Mouse (Mus musculus) MEL (cell line): ENCODE results near the gene Dnah10. TPM values are rescaled to one million over a fixed set of nuclear protein-coding genes. Genes with fewer than 3 reads are reported as not detected.

Experiments
- DNase-seq: peaks from one replicate; pipeline ENCODE4 v3.0.0; 2011; ENCODE audit warnings: low read depth, low spot score
- H3K27ac ChIP-seq: 2 replicates; pipeline ENCODE4 v1.5.1; 2012; ENCODE audit warnings: low read depth, mild to moderate bottlenecking, control low read depth, low read length, moderate library complexity; ENCODE audit not compliant: control insufficient read depth
- H3K27me3 ChIP-seq, 2 experiments: fragments of 150-350 bp in 1 of 2; sonication (generic) in 1 of 2; 2 replicates each; pipeline ENCODE4 v1.6.1; 2012; ENCODE audit warnings: low read length in 2 of 2, mild to moderate bottlenecking in 2 of 2, improper control_type of control experiment in 1 of 2, moderate library complexity in 1 of 2; ENCODE audit not compliant: insufficient read depth in 2 of 2, control insufficient read depth in 1 of 2
- H3K36me3 ChIP-seq, 2 experiments: 2 replicates each; pipeline ENCODE4 v1.6.1; 2012 to 2014; ENCODE audit warnings: low read length in 2 of 2, improper control_type of control experiment in 1 of 2, inconsistent platforms in 1 of 2, mild to moderate bottlenecking in 1 of 2; ENCODE audit not compliant: insufficient read depth in 2 of 2, control insufficient read depth in 1 of 2
- H3K4me1 ChIP-seq, 2 experiments: fragments of 150-350 bp in 1 of 2; sonication (generic) in 1 of 2; 2 replicates each; pipeline ENCODE4 v1.6.1; 2012; ENCODE audit warnings: low read length in 2 of 2, improper control_type of control experiment in 1 of 2, mild to moderate bottlenecking in 1 of 2; ENCODE audit not compliant: insufficient read depth in 2 of 2, control insufficient read depth in 1 of 2
- H3K4me3 ChIP-seq, 2 experiments: fragments of 150-350 bp in 1 of 2; sonication (generic) in 1 of 2; 2 replicates each; pipeline ENCODE4 v1.5.1; 2012; ENCODE audit warnings: low read depth in 2 of 2, low read length in 2 of 2, mild to moderate bottlenecking in 2 of 2, moderate library complexity in 2 of 2, control low read depth in 1 of 2, improper control_type of control experiment in 1 of 2; ENCODE audit not compliant: control insufficient read depth in 1 of 2, insufficient read depth in 1 of 2
- H3K79me2 ChIP-seq: 2 replicates; pipeline ENCODE4 v1.6.1; 2012; ENCODE audit warnings: mild to moderate bottlenecking, low read length, moderate library complexity; ENCODE audit not compliant: control insufficient read depth, poor library complexity, insufficient read depth
- H3K9ac ChIP-seq: 2 replicates; pipeline ENCODE4 v1.6.1; 2012; ENCODE audit warnings: low read depth, mild to moderate bottlenecking, control low read depth, low read length, moderate library complexity; ENCODE audit not compliant: control insufficient read depth, poor library complexity, severe bottlenecking
- H3K9me3 ChIP-seq: fragments of 150-350 bp; sonication (generic); replicated peaks from 2 replicates; pipeline ENCODE4 v1.6.1; 2012; ENCODE audit warnings: mild to moderate bottlenecking, low read length, improper control_type of control experiment, moderate library complexity; ENCODE audit not compliant: insufficient read depth
- CHD1 ChIP-seq: IDR thresholded peaks from 2 replicates; pipeline ENCODE4 v1.6.1; 2012; ENCODE audit warnings: low read depth, mild to moderate bottlenecking, inconsistent platforms, low read length, improper control_type of control experiment
- CHD2 ChIP-seq: IDR thresholded peaks from 2 replicates; pipeline ENCODE4 v1.6.1; 2011; ENCODE audit warnings: low read length, improper control_type of control experiment
- E2F4 ChIP-seq: IDR thresholded peaks from 2 replicates; pipeline ENCODE4 v1.6.1; 2011; ENCODE audit warnings: low read depth, low read length, improper control_type of control experiment, borderline replicate concordance
- ELF1 ChIP-seq: IDR thresholded peaks from 2 replicates; pipeline ENCODE4 v1.6.1; 2014; ENCODE audit warnings: low read depth, mild to moderate bottlenecking, inconsistent platforms, low read length, improper control_type of control experiment, moderate library complexity
- GABPA ChIP-seq: IDR thresholded peaks from 2 replicates; pipeline ENCODE4 v1.6.1; 2012; ENCODE audit warnings: low read depth, mild to moderate bottlenecking, inconsistent platforms, low read length, improper control_type of control experiment, moderate library complexity
- GATA1 ChIP-seq: IDR thresholded peaks from 2 replicates; pipeline ENCODE4 v1.6.1; 2011; ENCODE audit warnings: low read depth, low read length, improper control_type of control experiment
- HCFC1 ChIP-seq: IDR thresholded peaks from 2 replicates; pipeline ENCODE4 v1.6.1; 2012; ENCODE audit warnings: low read depth, mild to moderate bottlenecking, inconsistent platforms, low read length, improper control_type of control experiment, moderate library complexity
- JUND ChIP-seq: IDR thresholded peaks from 2 replicates; pipeline ENCODE4 v1.6.1; 2011; ENCODE audit warnings: low read depth, mild to moderate bottlenecking, improper control_type of control experiment, low read length
- MAZ ChIP-seq: IDR thresholded peaks from 2 replicates; pipeline ENCODE4 v1.6.1; 2012; ENCODE audit warnings: low read depth, mild to moderate bottlenecking, inconsistent platforms, low read length, improper control_type of control experiment
- NRF1 ChIP-seq: IDR thresholded peaks from 2 replicates; pipeline ENCODE4 v1.6.1; 2014; ENCODE audit warnings: low read depth, mild to moderate bottlenecking, inconsistent platforms, low read length, improper control_type of control experiment, moderate library complexity; ENCODE audit not compliant: poor library complexity, insufficient read depth, severe bottlenecking
- RAD21 ChIP-seq: IDR thresholded peaks from 2 replicates; pipeline ENCODE4 v1.6.1; 2011; ENCODE audit warnings: mild to moderate bottlenecking, low read depth, low read length, improper control_type of control experiment
- RCOR1 ChIP-seq: IDR thresholded peaks from 2 replicates; pipeline ENCODE4 v1.6.1; 2012; ENCODE audit warnings: low read depth, mild to moderate bottlenecking, inconsistent platforms, low read length, improper control_type of control experiment
- TBP ChIP-seq: IDR thresholded peaks from 2 replicates; pipeline ENCODE4 v1.8.0; 2011; ENCODE audit warnings: low read depth, low read length, improper control_type of control experiment
- TCF12 ChIP-seq: IDR thresholded peaks from 2 replicates; pipeline ENCODE4 v1.6.1; 2014; ENCODE audit warnings: low read depth, mild to moderate bottlenecking, inconsistent platforms, low read length, improper control_type of control experiment, moderate library complexity
- USF1 ChIP-seq: IDR thresholded peaks from 2 replicates; pipeline ENCODE4 v1.6.1; 2014; ENCODE audit warnings: low read depth, mild to moderate bottlenecking, inconsistent platforms, low read length, improper control_type of control experiment, moderate library complexity
- USF2 ChIP-seq, 2 experiments: IDR thresholded peaks; 2 replicates each; pipeline ENCODE4 v1.6.1; 2011 to 2012; ENCODE audit warnings: improper control_type of control experiment in 2 of 2, low read length in 2 of 2, borderline replicate concordance in 1 of 2, inconsistent platforms in 1 of 2, low read depth in 1 of 2, mild to moderate bottlenecking in 1 of 2; ENCODE audit not compliant: insufficient read depth in 1 of 2
- ZC3H11A ChIP-seq: IDR thresholded peaks from 2 replicates; pipeline ENCODE4 v1.6.1; 2012; ENCODE audit warnings: low read depth, mild to moderate bottlenecking, inconsistent platforms, low read length, improper control_type of control experiment
- ZKSCAN1 ChIP-seq: IDR thresholded peaks from 2 replicates; pipeline ENCODE4 v1.6.1; 2012; ENCODE audit warnings: low read depth, mild to moderate bottlenecking, inconsistent platforms, low read length, improper control_type of control experiment, moderate library complexity
- ZNF384 ChIP-seq: IDR thresholded peaks from 2 replicates; pipeline ENCODE4 v1.6.1; 2012; ENCODE audit warnings: low read depth, mild to moderate bottlenecking, inconsistent platforms, low read length, improper control_type of control experiment
- polyA plus RNA-seq, 2 experiments: library from polyadenylated mRNA; stranded (reverse) in 1 of 2; unstranded in 1 of 2; fragments of >175 nt in 1 of 2; fragments of >200 nt in 1 of 2; gene quantifications; 2 replicates each; pipeline versions ENCODE4 v1.2.1 to v1.2.4; 2012; ENCODE audit warnings: low replicate concordance in 2 of 2, low read depth in 1 of 2; ENCODE audit not compliant: insufficient read length in 2 of 2, insufficient read depth in 1 of 2, missing spikeins in 1 of 2
- total RNA-seq: library from RNA; depleted of rRNA; stranded (reverse); fragments of 300-350 nt; gene quantifications from 2 replicates; pipeline ENCODE4 v1.2.3, GENCODE M21; 2012

Gene Dnah10
- total and polyA plus RNA-seq, 3 experiments, result 0.04 to 0.11 TPM; not detected in 1

- Histone ChIP-seq H3K27ac (no peak overlapping the region), H3K9me3 (no peaks in the 10 kb centered on the region), H3K9ac (no peak overlapping the region), H3K4me1 (peaks cover 0 to 4% of the 10 kb centered on the region in 2 experiments; a peak in 1 of 4 replicates), H3K27me3 (no peaks in the 10 kb centered on the region), H3K36me3 (peaks cover 0 to 3% of the 10 kb centered on the region in 2 experiments; a peak in 1 of 4 replicates), H3K79me2 (no peaks in the 10 kb centered on the region), H3K4me3 (no peak overlapping the region)
- no peak for TF ChIP-seq ZNF384
- TF ChIP-seq E2F4, result no peak
- no peak for TF ChIP-seq MAZ
- TF ChIP-seq TBP, result no peak
- TF ChIP-seq RCOR1, result no peak
- TF ChIP-seq CHD1, result no peak
- no peak for TF ChIP-seq GABPA
- DNase-seq, result no peak
These were observed 1.8 kb upstream of the Dnah10 start for GRCm38 (mm10) chr5:124723125-124723524.

- Histone ChIP-seq H3K4me1 (peaks cover 0 to 4% of the 10 kb centered on the region in 2 experiments; a peak in 1 of 4 replicates), H3K36me3 (no peaks in the 10 kb centered on the region), H3K4me3 (peak overlapping the region; percentile 81 to 95), H3K79me2 (no peaks in the 10 kb centered on the region), H3K9ac (peak overlapping the region; percentile 48), H3K27ac (no peak overlapping the region), H3K9me3 (no peaks in the 10 kb centered on the region), H3K27me3 (no peaks in the 10 kb centered on the region)
- DNase-seq, result peak; percentile 47
- TF ChIP-seq ZKSCAN1 (no peak), USF1 (no peak), ELF1 (no peak), GATA1 (no peak), CHD2 (no peak), HCFC1 (no peak), RAD21 (no peak), E2F4 (no peak), USF2 (IDR thresholded peaks at IDR 0.05; ENCODE audit: borderline replicate concordance in 1 of 2, insufficient read depth in 1 of 2, low read depth in 1 of 2, low read length in 2 of 2) (no peak), ZC3H11A (no peak), JUND (no peak), NRF1 (no peak), TCF12 (no peak)
These were observed 4.8 kb downstream of the Dnah10 start for GRCm38 (mm10) chr5:124729662-124730206.
